Mouse (Mus musculus) liver, embryonic 14.5 days (tissue): ENCODE measurements around the gene Pcyt1a.

ENCODE experiments used
- CTCF ChIP-seq: IDR thresholded peaks from 2 replicates; pipeline ENCODE4 v1.5.1; 2016; ENCODE audit warnings: antibody characterized with exemption, low read depth, control low read depth
- EP300 ChIP-seq: IDR thresholded peaks from 2 replicates; pipeline ENCODE4 v1.6.1; 2016; ENCODE audit warnings: antibody characterized with exemption, low read depth

DNA sequence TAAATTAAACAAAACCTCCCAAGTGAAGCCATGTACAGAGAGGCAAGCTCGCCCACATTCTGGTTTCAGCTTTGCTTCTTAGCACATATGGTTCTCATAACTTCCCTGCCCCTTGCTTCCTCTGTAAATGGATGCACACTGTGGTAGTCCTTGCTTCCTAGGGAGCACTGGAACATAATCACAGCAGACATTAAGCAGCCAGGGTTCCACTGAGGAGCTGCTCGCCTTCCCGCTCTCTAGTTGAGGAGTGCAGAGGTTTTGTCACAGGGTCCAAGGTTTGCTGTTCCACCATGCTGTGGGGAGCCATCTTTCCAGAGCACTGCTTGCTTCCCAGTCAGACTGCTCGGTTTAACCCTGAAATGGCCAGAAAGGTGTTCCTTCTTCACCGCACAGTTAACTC is 23.9 kb downstream of the Pcyt1a start:
- TF ChIP-seq CTCF (no peak), EP300 (no peak)
